Mouse (Mus musculus) thymus, adult 2 months (tissue): ENCODE data around the gene Actn3.

Experiments used
- CTCF ChIP-seq: fragments of 200-500 bp; IDR thresholded peaks from 2 replicates; pipeline ENCODE4 v1.5.1; 2012; ENCODE audit warnings: mild to moderate bottlenecking, control low read depth, low read length, moderate library complexity, borderline replicate concordance; ENCODE audit not compliant: control insufficient read depth, poor library complexity, insufficient read depth; ENCODE audit errors: extremely low read depth
- POLR2A ChIP-seq: fragments of 200-500 bp; IDR thresholded peaks from 2 replicates; pipeline ENCODE4 v1.6.1; 2012; ENCODE audit warnings: mild to moderate bottlenecking, low read length, control low read depth, moderate library complexity; ENCODE audit not compliant: control insufficient read depth, poor library complexity, insufficient read depth; ENCODE audit errors: extremely low read depth

GRCm38 (mm10) chr19:4883961-4884360 is 6.3 kb upstream of the Actn3 start:
- TF ChIP-seq CTCF (no peak), POLR2A (no peak)
